Mouse (Mus musculus): Measurements from ENCODE around the gene Defb21.

Gene Defb21

DNA sequence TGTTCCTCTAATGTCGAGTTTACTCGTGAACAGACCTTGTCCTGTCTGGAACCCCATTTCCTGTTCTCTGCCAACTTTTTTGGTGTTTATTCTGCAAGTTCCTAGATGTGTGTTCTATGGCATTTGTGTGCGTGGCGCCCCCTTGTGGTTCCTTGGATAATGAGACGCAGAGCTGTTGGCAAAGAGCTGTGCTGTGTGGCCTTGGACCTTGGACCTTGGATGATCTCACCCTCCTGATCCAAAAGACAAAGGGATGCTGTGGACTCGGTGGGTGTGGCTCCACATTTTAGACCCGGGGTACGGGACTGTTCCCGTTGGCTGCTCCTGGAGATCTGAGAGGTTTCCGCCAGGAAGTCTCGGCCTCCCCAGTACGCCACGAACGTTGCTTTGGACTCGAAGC, 31.5 kb downstream of the Defb21 start, which contains the start of gene Defb36:
Defb36 (plus strand) TSS at position 271 of the 400 bp plus-strand sequence.
- in situ Hi-C loops (cut with MboI, MseI), result no loop called here

DNA sequence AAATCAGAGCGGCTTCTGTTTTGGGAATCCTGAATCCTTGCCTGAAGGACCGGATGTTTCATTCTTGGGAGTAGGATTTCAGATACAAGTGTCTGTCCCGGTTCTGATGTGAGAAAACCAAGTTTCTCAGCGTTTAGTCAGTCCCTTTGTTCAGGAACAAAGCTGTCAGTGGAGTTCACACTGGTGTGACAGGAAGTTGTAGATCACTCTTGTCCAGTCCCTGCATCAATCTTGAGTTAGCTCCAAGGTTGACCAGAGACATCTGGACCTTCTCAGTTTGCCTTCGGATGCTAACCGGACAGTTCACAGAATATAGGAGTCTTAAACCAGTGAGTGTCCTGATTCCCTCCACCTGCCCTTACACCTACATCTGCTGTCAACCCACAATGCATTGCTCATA, 35.2 kb downstream of the Defb21 start:
- in situ Hi-C loops (cut with MboI, MseI), result no loop called here

- in situ Hi-C loops (cut with MboI, MseI), result no loop called here
Measured at GRCm38 (mm10) chr2:152608719-152609118, 36.2 kb downstream of the Defb21 start.

DNA sequence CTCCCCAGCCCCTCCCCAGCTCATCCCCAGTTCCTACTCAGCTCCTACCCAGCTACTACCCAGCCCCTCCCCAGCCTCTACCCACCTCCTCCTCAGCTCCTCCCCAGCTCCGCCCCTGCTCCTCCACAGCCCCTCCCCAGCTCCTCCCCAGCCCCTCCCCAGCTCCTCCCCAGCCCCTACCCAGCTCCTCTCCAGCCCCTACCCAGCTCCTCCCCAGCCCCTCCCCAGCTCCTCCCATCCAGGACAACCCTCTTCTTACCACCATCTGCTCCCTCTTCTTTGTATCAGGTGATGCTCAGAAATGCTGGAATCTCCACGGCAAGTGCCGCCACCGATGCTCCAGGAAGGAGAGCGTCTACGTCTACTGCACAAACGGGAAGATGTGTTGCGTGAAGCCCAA, 39.6 kb downstream of the Defb21 start:
- in situ Hi-C loops (cut with MboI, MseI), result loop anchor here (10.0 kb wide), 1 partner anchor 53 kb away; the partner anchor contains the start of gene H13

DNA sequence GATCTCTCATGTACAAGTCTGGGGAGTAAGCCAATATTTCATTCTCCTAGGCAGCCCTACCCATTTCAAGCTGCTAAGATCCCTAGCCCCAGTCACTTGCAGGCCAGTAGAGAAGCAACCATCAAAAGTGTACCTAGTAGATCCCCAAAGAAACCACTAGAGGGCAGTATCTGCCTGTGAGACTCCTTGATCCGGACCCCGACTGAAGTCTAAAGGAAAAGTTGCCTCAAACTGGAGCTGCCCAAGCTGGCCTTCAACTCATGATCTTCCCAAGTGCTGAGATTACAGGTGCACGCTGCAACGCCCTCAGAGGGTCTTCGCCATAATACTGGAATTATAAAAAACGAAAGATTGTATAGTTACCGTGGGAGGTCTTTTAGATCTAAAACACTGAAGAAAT, 43.0 kb downstream of the Defb21 start:
- in situ Hi-C loops (cut with MboI, MseI), result loop anchor here (10.0 kb wide), 1 partner anchor 49 kb away; the partner anchor contains the start of gene H13

GRCm38 (mm10) chr2:152616470-152616869, 43.9 kb downstream of the Defb21 start:
- in situ Hi-C loops (cut with MboI, MseI), result loop anchor here (10.0 kb wide), 1 partner anchor 48 kb away; the partner anchor contains the start of gene H13

DNA sequence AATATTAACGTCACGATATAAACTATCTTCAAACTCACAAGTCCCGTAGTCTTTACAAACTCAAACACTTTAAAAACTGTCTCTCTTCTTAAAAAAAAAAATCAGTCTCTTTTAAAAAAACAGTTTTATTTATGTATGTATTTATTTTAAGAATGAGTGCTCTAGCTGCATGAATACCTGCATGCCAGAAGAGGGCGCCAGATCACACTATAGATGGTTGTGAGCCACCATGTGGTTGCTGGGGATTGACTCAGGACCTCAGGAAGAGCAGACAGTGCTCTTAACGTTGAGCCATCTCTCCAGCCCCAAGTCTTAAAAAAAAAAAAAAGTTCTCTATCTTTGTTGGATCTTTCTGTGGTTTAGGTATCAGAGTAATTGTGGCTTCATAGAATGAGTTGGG, 44.8 kb downstream of the Defb21 start:
- in situ Hi-C loops (cut with MboI, MseI), result loop anchor here (10.0 kb wide), 1 partner anchor 47 kb away; the partner anchor contains the start of gene H13

DNA sequence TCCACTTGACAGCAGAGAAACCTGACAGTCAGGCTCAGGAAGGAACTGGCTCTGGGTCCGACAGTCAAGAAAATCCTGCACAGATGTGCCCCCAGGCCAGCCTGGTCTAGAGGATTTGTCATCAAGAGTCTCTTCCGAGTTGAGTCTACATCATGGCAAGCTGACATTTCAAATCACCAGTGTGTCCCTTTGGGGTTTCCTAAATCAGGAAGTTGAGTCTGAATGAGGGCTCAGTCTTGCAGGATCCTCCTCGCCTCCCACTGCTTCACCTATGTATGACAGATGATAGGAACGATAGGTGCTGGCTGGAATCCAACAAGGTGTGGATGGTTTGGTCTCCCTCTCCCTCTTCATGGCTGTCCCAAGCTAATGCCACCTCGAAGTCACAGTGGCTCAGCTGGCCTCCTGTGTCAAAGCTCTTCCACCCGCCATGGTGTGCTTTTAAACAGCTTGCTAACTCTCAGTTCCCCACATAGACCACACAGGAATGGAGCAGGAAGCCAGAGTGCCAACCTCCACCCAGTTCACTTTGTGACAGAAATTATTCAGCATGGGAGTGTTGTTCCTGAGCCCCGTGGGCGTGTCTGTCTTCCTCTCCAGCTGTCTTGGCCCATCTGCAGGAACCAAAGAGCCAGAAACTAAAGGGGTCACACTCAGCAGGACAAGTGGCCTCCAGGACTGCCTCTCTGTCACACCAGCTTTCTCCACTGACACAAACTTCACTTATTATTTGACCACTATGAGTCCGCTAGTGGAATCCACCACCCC, 48.0 kb downstream of the Defb21 start:
- in situ Hi-C loops (cut with MboI, MseI), result no loop called here

DNA sequence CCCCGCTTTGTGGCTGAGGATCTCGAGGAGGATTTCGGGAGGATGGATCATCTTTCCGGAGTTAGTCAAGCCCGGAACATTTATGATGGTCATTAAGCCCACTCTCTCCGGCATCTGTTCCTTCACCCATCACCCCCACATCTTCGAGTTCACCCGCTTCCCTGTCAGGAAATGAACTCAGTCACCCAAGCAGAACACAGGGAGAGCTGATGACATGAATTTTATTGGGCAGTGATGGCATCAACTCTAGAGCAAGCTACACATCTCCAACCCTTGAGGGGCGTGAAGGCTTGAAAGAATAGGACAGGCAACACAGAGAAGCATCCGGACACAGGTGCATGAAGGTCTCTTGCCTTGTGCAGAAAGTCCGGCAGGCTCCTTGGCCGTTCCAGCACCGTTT, 49.6 kb downstream of the Defb21 start:
- in situ Hi-C loops (cut with MboI, MseI), result no loop called here

- in situ Hi-C loops (cut with MboI, MseI), result no loop called here
Measured at GRCm38 (mm10) chr2:152622953-152623352, 50.4 kb downstream of the Defb21 start, which contains the start of gene Defb25. Gene Defb25, minus strand, starts transcription at chr2:152623053.
